Mouse (Mus musculus): Measurements from ENCODE around the gene Syndig1.

GRCm38 (mm10) chr2:149848778-149849177, 19.8 kb downstream of the Syndig1 start:
- no peak for TF ChIP-seq CTCF (IDR thresholded peaks at IDR 0.05; ENCODE audit: low read depth, low read length)
- no peak for TF ChIP-seq POLR2A (IDR thresholded peaks at IDR 0.05; ENCODE audit: extremely low read depth, insufficient read depth, low read length)

All from liver, adult 2 months (tissue).